Mouse (Mus musculus) T-cell, adult 66 days (primary cell): ENCODE data around the gene Gm49711. TPM values are rescaled to one million over a fixed set of nuclear protein-coding genes. Genes with fewer than 3 reads are reported as not detected.

Source experiments
- total RNA-seq, 2 experiments: library from RNA; stranded (reverse); gene quantifications; 3 replicates in 1 of 2; 4 replicates in 1 of 2; pipeline ENCODE4 v1.2.4; 2023

The Gm49711 gene
- not detected for total RNA-seq

GRCm38 (mm10) chr16:92057852-92058643 lies at the start of gene Gm49711, which contains the start of the genes Mrps6 and Slc5a3:
Gene Gm49711 (plus strand): TSS chr16:92058316.
Gene Mrps6 (plus strand): TSS chr16:92058270.
Gene Slc5a3 (plus strand): TSS chr16:92058322.

Other genes with a start within 250 kb of the Gm49711 start
- 10 to 100 TPM; 29.7 to 31.0 TPM for gene Mrps6, start within 50 bp of the Gm49711 start, total RNA-seq
- gene Slc5a3, start within 50 bp of the Gm49711 start, total RNA-seq = 10 to 100 TPM; 11.8 to 15.5 TPM
- gene Kcne2, start 234.1 kb downstream of the Gm49711 start, total RNA-seq = not detected
- gene Smim11, start 243.0 kb downstream of the Gm49711 start, total RNA-seq = 10 to 100 TPM; 20.2 to 29.7 TPM